Mouse (Mus musculus): ENCODE results near the gene Adcy3. TPM values are rescaled to one million over a fixed set of nuclear protein-coding genes. Genes with fewer than 3 reads are reported as not detected.

Gene Adcy3
- total and polyA plus RNA-seq, 3 experiments: 0.13 to 0.34 (median 0.13) TPM

GRCm38 (mm10) chr12:4189060-4189447, 56.2 kb downstream of the Adcy3 start:
- no peaks in the 10 kb centered on the region for H3K27me3 ChIP-seq (replicated peaks)
- no peaks in the 10 kb centered on the region for H3K36me3 ChIP-seq (replicated peaks in 1 of 2; ENCODE audit: control insufficient read depth in 1 of 2, insufficient read depth in 1 of 2, low read length in 1 of 2)
- H3K4me3 ChIP-seq (replicated peaks in 1 of 3; ENCODE audit: low read depth in 2 of 3, low read length in 2 of 3, poor library complexity in 1 of 3): no peak overlapping the region
- no peaks in the 10 kb centered on the region for H3K79me2 ChIP-seq (replicated peaks; ENCODE audit: control insufficient read depth, extremely low read depth, insufficient read depth, poor library complexity, severe bottlenecking)
- in situ Hi-C loops (cut with MboI; ENCODE audit: low pct_ligation_motif_present, low pct_unique_long_range_greater_than_20kb, low sequenced_read_pairs): no loop called here
- H3K4me2 ChIP-seq (ENCODE audit: insufficient read depth, low read depth, poor library complexity, severe bottlenecking): no peak overlapping the region
- H3K9me3 ChIP-seq (replicated peaks; ENCODE audit: low read length): no peaks in the 10 kb centered on the region
- H3K27ac ChIP-seq (ENCODE audit: insufficient read depth, low read depth): no peak overlapping the region
- H3K4me1 ChIP-seq (ENCODE audit: control insufficient read depth in 1 of 2, insufficient read depth in 2 of 2): peaks cover 2 to 13% of the 10 kb centered on the region in 2 experiments; a peak in 3 of 4 replicates
- DNase-seq (ENCODE audit: extremely low read depth): peak; percentile 64
- dilution Hi-C loops (cut with MboI; ENCODE audit: extremely low pct_ligation_motif_present, extremely low pct_unique_long_range_greater_than_20kb, low sequenced_read_pairs): no loop called here
- TF ChIP-seq ELF1 (IDR thresholded peaks at IDR 0.05; ENCODE audit: low read depth, low read length) (peak; percentile 73), IRF4 (IDR thresholded peaks at IDR 0.05; ENCODE audit: low read depth, low read length) (no peak), POLR2AphosphoS2 (IDR thresholded peaks at IDR 0.05; ENCODE audit: low read depth, low read length) (no peak), CTCF (conservative IDR thresholded peaks at IDR 0.05 in 1 of 2, IDR thresholded peaks at IDR 0.05 in 1 of 2; ENCODE audit: low read depth in 2 of 2, low read length in 2 of 2) (peak; percentile 48 to 49; a peak in 3 of 4 replicates)
- H3K9ac ChIP-seq (ENCODE audit: insufficient read depth, low read depth): no peak overlapping the region

- in situ Hi-C loops (cut with MboI; ENCODE audit: low pct_ligation_motif_present, low pct_unique_long_range_greater_than_20kb, low sequenced_read_pairs) (no loop called here), dilution Hi-C loops (cut with MboI; ENCODE audit: extremely low pct_ligation_motif_present, extremely low pct_unique_long_range_greater_than_20kb, low sequenced_read_pairs) (no loop called here)
- H3K4me3 ChIP-seq (replicated peaks in 1 of 3; ENCODE audit: low read depth in 2 of 3, low read length in 2 of 3, poor library complexity in 1 of 3): no peak overlapping the region
- no peaks in the 10 kb centered on the region for H3K36me3 ChIP-seq (replicated peaks in 1 of 2; ENCODE audit: control insufficient read depth in 1 of 2, insufficient read depth in 1 of 2, low read length in 1 of 2)
- H3K9me3 ChIP-seq (replicated peaks; ENCODE audit: low read length): no peaks in the 10 kb centered on the region
- H3K4me1 ChIP-seq (ENCODE audit: control insufficient read depth in 1 of 2, insufficient read depth in 2 of 2): peaks cover 2 to 13% of the 10 kb centered on the region in 2 experiments; a peak in 3 of 4 replicates
- H3K27ac ChIP-seq (ENCODE audit: insufficient read depth, low read depth): no peak overlapping the region
- no peak for DNase-seq (ENCODE audit: extremely low read depth)
- H3K79me2 ChIP-seq (replicated peaks; ENCODE audit: control insufficient read depth, extremely low read depth, insufficient read depth, poor library complexity, severe bottlenecking): no peaks in the 10 kb centered on the region
- H3K27me3 ChIP-seq (replicated peaks): no peaks in the 10 kb centered on the region
- TF ChIP-seq USF2 (conservative IDR thresholded peaks at IDR 0.05; ENCODE audit: low read depth, low read length) (no peak), MAZ (IDR thresholded peaks at IDR 0.05; ENCODE audit: low read depth, low read length) (no peak), ELF1 (IDR thresholded peaks at IDR 0.05; ENCODE audit: low read depth, low read length) (no peak), NELFE (IDR thresholded peaks at IDR 0.05; ENCODE audit: low read depth, low read length) (no peak), E2F4 (IDR thresholded peaks at IDR 0.05; ENCODE audit: insufficient replicate concordance, low read depth, low read length) (no peak), MXI1 (IDR thresholded peaks at IDR 0.05; ENCODE audit: low read depth, low read length) (no peak), ZC3H11A (IDR thresholded peaks at IDR 0.05; ENCODE audit: low read depth, low read length) (no peak), SIN3A (IDR thresholded peaks at IDR 0.05; ENCODE audit: low read length) (no peak), CHD2 (IDR thresholded peaks at IDR 0.05; ENCODE audit: low read length) (no peak), MYC (IDR thresholded peaks at IDR 0.05; ENCODE audit: low read depth, low read length) (no peak), POLR2AphosphoS2 (IDR thresholded peaks at IDR 0.05; ENCODE audit: low read depth, low read length) (no peak), HCFC1 (IDR thresholded peaks at IDR 0.05; ENCODE audit: low read depth, low read length) (no peak), PAX5 (IDR thresholded peaks at IDR 0.05; ENCODE audit: low read length) (no peak), CTCF (conservative IDR thresholded peaks at IDR 0.05 in 1 of 2, IDR thresholded peaks at IDR 0.05 in 1 of 2; ENCODE audit: low read depth in 2 of 2, low read length in 2 of 2) (no peak), UBTF (IDR thresholded peaks at IDR 0.05; ENCODE audit: low read depth, low read length) (no peak), KAT2A (IDR thresholded peaks at IDR 0.05; ENCODE audit: insufficient replicate concordance, low read length) (no peak)
- H3K9ac ChIP-seq (ENCODE audit: insufficient read depth, low read depth): no peak overlapping the region
- no peak overlapping the region for H3K4me2 ChIP-seq (ENCODE audit: insufficient read depth, low read depth, poor library complexity, severe bottlenecking)
Observed at GRCm38 (mm10) chr12:4192514-4192913, 59.6 kb downstream of the Adcy3 start.

Measured in CH12.LX (cell line).